Mouse (Mus musculus) MEL (cell line): ENCODE data around the gene Enthd1. TPM values are rescaled to one million over a fixed set of nuclear protein-coding genes. Genes with fewer than 3 reads are reported as not detected.

ENCODE experiments used
- DNase-seq: peaks from one replicate; pipeline ENCODE4 v3.0.0; 2011; ENCODE audit warnings: low read depth, low spot score
- H3K27ac ChIP-seq: 2 replicates; pipeline ENCODE4 v1.5.1; 2012; ENCODE audit warnings: low read depth, mild to moderate bottlenecking, control low read depth, low read length, moderate library complexity; ENCODE audit not compliant: control insufficient read depth
- H3K27me3 ChIP-seq, 2 experiments: fragments of 150-350 bp in 1 of 2; sonication (generic) in 1 of 2; 2 replicates each; pipeline ENCODE4 v1.6.1; 2012; ENCODE audit warnings: low read length in 2 of 2, mild to moderate bottlenecking in 2 of 2, improper control_type of control experiment in 1 of 2, moderate library complexity in 1 of 2; ENCODE audit not compliant: insufficient read depth in 2 of 2, control insufficient read depth in 1 of 2
- H3K36me3 ChIP-seq, 2 experiments: 2 replicates each; pipeline ENCODE4 v1.6.1; 2012 to 2014; ENCODE audit warnings: low read length in 2 of 2, improper control_type of control experiment in 1 of 2, inconsistent platforms in 1 of 2, mild to moderate bottlenecking in 1 of 2; ENCODE audit not compliant: insufficient read depth in 2 of 2, control insufficient read depth in 1 of 2
- H3K4me1 ChIP-seq, 2 experiments: fragments of 150-350 bp in 1 of 2; sonication (generic) in 1 of 2; 2 replicates each; pipeline ENCODE4 v1.6.1; 2012; ENCODE audit warnings: low read length in 2 of 2, improper control_type of control experiment in 1 of 2, mild to moderate bottlenecking in 1 of 2; ENCODE audit not compliant: insufficient read depth in 2 of 2, control insufficient read depth in 1 of 2
- H3K4me3 ChIP-seq, 2 experiments: fragments of 150-350 bp in 1 of 2; sonication (generic) in 1 of 2; 2 replicates each; pipeline ENCODE4 v1.5.1; 2012; ENCODE audit warnings: low read depth in 2 of 2, low read length in 2 of 2, mild to moderate bottlenecking in 2 of 2, moderate library complexity in 2 of 2, control low read depth in 1 of 2, improper control_type of control experiment in 1 of 2; ENCODE audit not compliant: control insufficient read depth in 1 of 2, insufficient read depth in 1 of 2
- H3K79me2 ChIP-seq: 2 replicates; pipeline ENCODE4 v1.6.1; 2012; ENCODE audit warnings: mild to moderate bottlenecking, low read length, moderate library complexity; ENCODE audit not compliant: control insufficient read depth, poor library complexity, insufficient read depth
- H3K9ac ChIP-seq: 2 replicates; pipeline ENCODE4 v1.6.1; 2012; ENCODE audit warnings: low read depth, mild to moderate bottlenecking, control low read depth, low read length, moderate library complexity; ENCODE audit not compliant: control insufficient read depth, poor library complexity, severe bottlenecking
- H3K9me3 ChIP-seq: fragments of 150-350 bp; sonication (generic); replicated peaks from 2 replicates; pipeline ENCODE4 v1.6.1; 2012; ENCODE audit warnings: mild to moderate bottlenecking, low read length, improper control_type of control experiment, moderate library complexity; ENCODE audit not compliant: insufficient read depth
- BHLHE40 ChIP-seq: IDR thresholded peaks from 2 replicates; pipeline ENCODE4 v1.6.1; 2012; ENCODE audit warnings: low read depth, mild to moderate bottlenecking, inconsistent platforms, low read length, improper control_type of control experiment, borderline replicate concordance
- CTCF ChIP-seq, 3 experiments: IDR thresholded peaks in 2 of 3; conservative IDR thresholded peaks in 1 of 3; 2 replicates each; pipeline ENCODE4 v1.5.1; 2011 to 2012; ENCODE audit warnings: low read length in 3 of 3, low read depth in 2 of 3, mild to moderate bottlenecking in 2 of 3, improper control_type of control experiment in 1 of 3, inconsistent platforms in 1 of 3, mixed read lengths in 1 of 3, moderate library complexity in 1 of 3; ENCODE audit not compliant: control insufficient read depth in 1 of 3, insufficient read depth in 1 of 3, poor library complexity in 1 of 3, severe bottlenecking in 1 of 3
- ELF1 ChIP-seq: IDR thresholded peaks from 2 replicates; pipeline ENCODE4 v1.6.1; 2014; ENCODE audit warnings: low read depth, mild to moderate bottlenecking, inconsistent platforms, low read length, improper control_type of control experiment, moderate library complexity
- EP300 ChIP-seq, 2 experiments: IDR thresholded peaks; 2 replicates each; pipeline ENCODE4 v1.6.1; 2011; ENCODE audit warnings: improper control_type of control experiment in 2 of 2, low read length in 2 of 2, low read depth in 1 of 2, mild to moderate bottlenecking in 1 of 2
- HCFC1 ChIP-seq: IDR thresholded peaks from 2 replicates; pipeline ENCODE4 v1.6.1; 2012; ENCODE audit warnings: low read depth, mild to moderate bottlenecking, inconsistent platforms, low read length, improper control_type of control experiment, moderate library complexity
- JUND ChIP-seq: IDR thresholded peaks from 2 replicates; pipeline ENCODE4 v1.6.1; 2011; ENCODE audit warnings: low read depth, mild to moderate bottlenecking, improper control_type of control experiment, low read length
- MAFK ChIP-seq: IDR thresholded peaks from 2 replicates; pipeline ENCODE4 v1.6.1; 2011; ENCODE audit warnings: low read depth, mild to moderate bottlenecking, low read length, improper control_type of control experiment, borderline replicate concordance
- MAZ ChIP-seq: IDR thresholded peaks from 2 replicates; pipeline ENCODE4 v1.6.1; 2012; ENCODE audit warnings: low read depth, mild to moderate bottlenecking, inconsistent platforms, low read length, improper control_type of control experiment
- MEF2A ChIP-seq: IDR thresholded peaks from 2 replicates; pipeline ENCODE4 v1.6.1; 2014; ENCODE audit warnings: low read depth, mild to moderate bottlenecking, inconsistent platforms, low read length, improper control_type of control experiment; ENCODE audit not compliant: poor library complexity, insufficient replicate concordance, severe bottlenecking; ENCODE audit errors: extremely low read depth
- MYC ChIP-seq: IDR thresholded peaks from 2 replicates; pipeline ENCODE4 v1.6.1; 2011; ENCODE audit warnings: low read depth, mild to moderate bottlenecking, low read length, improper control_type of control experiment, moderate library complexity
- RAD21 ChIP-seq: IDR thresholded peaks from 2 replicates; pipeline ENCODE4 v1.6.1; 2011; ENCODE audit warnings: mild to moderate bottlenecking, low read depth, low read length, improper control_type of control experiment
- TBP ChIP-seq: IDR thresholded peaks from 2 replicates; pipeline ENCODE4 v1.8.0; 2011; ENCODE audit warnings: low read depth, low read length, improper control_type of control experiment
- USF1 ChIP-seq: IDR thresholded peaks from 2 replicates; pipeline ENCODE4 v1.6.1; 2014; ENCODE audit warnings: low read depth, mild to moderate bottlenecking, inconsistent platforms, low read length, improper control_type of control experiment, moderate library complexity
- ZC3H11A ChIP-seq: IDR thresholded peaks from 2 replicates; pipeline ENCODE4 v1.6.1; 2012; ENCODE audit warnings: low read depth, mild to moderate bottlenecking, inconsistent platforms, low read length, improper control_type of control experiment
- ZKSCAN1 ChIP-seq: IDR thresholded peaks from 2 replicates; pipeline ENCODE4 v1.6.1; 2012; ENCODE audit warnings: low read depth, mild to moderate bottlenecking, inconsistent platforms, low read length, improper control_type of control experiment, moderate library complexity
- ZNF384 ChIP-seq: IDR thresholded peaks from 2 replicates; pipeline ENCODE4 v1.6.1; 2012; ENCODE audit warnings: low read depth, mild to moderate bottlenecking, inconsistent platforms, low read length, improper control_type of control experiment
- polyA plus RNA-seq, 2 experiments: library from polyadenylated mRNA; stranded (reverse) in 1 of 2; unstranded in 1 of 2; fragments of >175 nt in 1 of 2; fragments of >200 nt in 1 of 2; gene quantifications; 2 replicates each; pipeline versions ENCODE4 v1.2.1 to v1.2.4; 2012; ENCODE audit warnings: low replicate concordance in 2 of 2, low read depth in 1 of 2; ENCODE audit not compliant: insufficient read length in 2 of 2, insufficient read depth in 1 of 2, missing spikeins in 1 of 2
- total RNA-seq: library from RNA; depleted of rRNA; stranded (reverse); fragments of 300-350 nt; gene quantifications from 2 replicates; pipeline ENCODE4 v1.2.3, GENCODE M21; 2012

Gene Enthd1
- total and polyA plus RNA-seq, 3 experiments: not detected

- DNase-seq: peak; percentile 49
- no peak overlapping the region for H3K4me3 ChIP-seq
- H3K4me1 ChIP-seq: no peaks in the 10 kb centered on the region
- H3K27me3 ChIP-seq: peaks cover 3% of the 10 kb centered on the region in 2 experiments; a peak in 2 of 4 replicates
- no peak overlapping the region for H3K27ac ChIP-seq
- no peak overlapping the region for H3K9ac ChIP-seq
- no peaks in the 10 kb centered on the region for H3K79me2 ChIP-seq
- no peaks in the 10 kb centered on the region for H3K36me3 ChIP-seq
- H3K9me3 ChIP-seq: no peaks in the 10 kb centered on the region
- TF ChIP-seq EP300 (IDR thresholded peaks at IDR 0.05; ENCODE audit: low read depth in 1 of 2, low read length in 2 of 2) (no peak), ELF1 (no peak), JUND (no peak), MAZ (no peak), TBP (no peak), CTCF (IDR thresholded peaks at IDR 0.05 in 2 of 3, conservative IDR thresholded peaks at IDR 0.05 in 1 of 3; ENCODE audit: control insufficient read depth in 1 of 3, insufficient read depth in 1 of 3, low read depth in 2 of 3, low read length in 3 of 3, poor library complexity in 1 of 3, severe bottlenecking in 1 of 3) (no peak), HCFC1 (no peak), MYC (no peak), USF1 (no peak), BHLHE40 (no peak)
Observed at GRCm38 (mm10) chr15:80544115-80544514, 20.8 kb downstream of the Enthd1 start.

GRCm38 (mm10) chr15:80538671-80539340, 26.1 kb downstream of the Enthd1 start:
- Histone ChIP-seq H3K36me3 (no peaks in the 10 kb centered on the region), H3K4me3 (no peak overlapping the region), H3K27ac (no peak overlapping the region), H3K27me3 (no peaks in the 10 kb centered on the region; a peak in 1 of 4 replicates), H3K9ac (no peak overlapping the region), H3K4me1 (no peaks in the 10 kb centered on the region), H3K9me3 (no peaks in the 10 kb centered on the region), H3K79me2 (no peaks in the 10 kb centered on the region)
- no peak for DNase-seq
- TF ChIP-seq MEF2A (no peak), MAFK (no peak), ZC3H11A (no peak), ZKSCAN1 (no peak), MAZ (no peak), ZNF384 (no peak), RAD21 (no peak), JUND (no peak)
